ENCODE assay signal across 13 mouse cellular contexts in the genomic region with DNA sequence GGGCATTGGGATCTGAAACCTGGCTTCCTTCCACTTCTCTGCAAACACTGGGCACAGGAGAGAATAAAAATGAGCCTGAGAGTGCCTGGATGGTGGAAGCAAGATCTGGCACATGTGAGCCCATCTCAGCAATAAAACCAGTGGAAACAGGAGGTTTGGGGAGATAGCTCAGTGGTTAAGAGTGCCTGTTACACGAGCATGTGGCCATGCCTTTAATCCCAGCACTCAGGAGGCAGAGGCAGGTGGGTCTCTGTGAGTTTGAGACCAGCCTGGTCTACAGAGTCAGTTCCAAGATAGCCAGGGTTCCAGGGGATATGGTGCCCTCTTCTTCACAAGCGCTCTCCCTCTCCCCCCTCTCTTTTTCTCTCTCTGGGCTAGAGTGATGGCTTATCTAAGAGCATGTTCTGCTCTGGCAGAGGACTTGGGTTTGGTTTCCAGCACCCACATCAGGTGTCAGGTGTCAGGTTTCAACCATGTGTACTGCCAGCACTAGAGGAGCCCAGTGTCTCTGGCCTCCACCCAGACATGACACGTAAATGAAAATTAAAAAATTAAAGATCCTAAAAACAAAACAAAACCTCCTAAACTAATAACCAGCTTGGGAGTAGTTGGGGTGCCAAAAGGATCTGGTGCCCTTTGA.
DNase-seq lines count a peak whose midpoint lies in the region; ATAC-seq and TF ChIP-seq lines count a peak whose summit lies in the region.
"Had no signal": no experiment of that assay in that cellular context is flagged by ENCODE, and none has a peak within 500 bp of the region (broad histone marks: within the 10 kb centered on the region; RNA-seq: fewer than 3 reads in every experiment).

No protein-coding gene starts in this region.

- no peak overlapping the region for H3K9ac ChIP-seq in hindbrain, postnatal 0 days (replicated peaks; ENCODE audit: low read length)
- no peak overlapping the region for H3K9ac ChIP-seq in hindbrain, embryonic 11.5 days (ENCODE audit: low read depth, low read length)
- no peak overlapping the region for H3K9ac ChIP-seq in limb, embryonic 15.5 days
- H3K9ac ChIP-seq: liver, embryonic 15.5 days had no signal

- no peak overlapping the region for H3K4me2 ChIP-seq in hindbrain, postnatal 0 days (ENCODE audit: low read depth, low read length)
- H3K4me2 ChIP-seq in hindbrain, embryonic 11.5 days (replicated peaks; ENCODE audit: low read depth, low read length) = no peak overlapping the region
- no peak overlapping the region for H3K4me2 ChIP-seq in limb, embryonic 15.5 days
- H3K4me2 ChIP-seq: heart, embryonic 11.5 days; liver, embryonic 15.5 days had no signal

- WGBS in hindbrain, postnatal 0 days = 89% methylated on average over 3 of the region's 3 CpGs
- WGBS in hindbrain, embryonic 11.5 days = 85% methylated on average over 3 of the region's 3 CpGs
- 80% methylated on average over 3 of the region's 3 CpGs for WGBS in limb, embryonic 15.5 days

- ATAC-seq in hindbrain, postnatal 0 days = no peak
- no peak for ATAC-seq in hindbrain, embryonic 11.5 days (ENCODE audit: low FRiP score)
- no peak for ATAC-seq in limb, embryonic 15.5 days (ENCODE audit: insufficient number of reproducible peaks, low FRiP score, low TSS enrichment, low read depth)

- no peaks in the 10 kb centered on the region for H3K9me3 ChIP-seq in hindbrain, postnatal 0 days (ENCODE audit: low read length)
- H3K9me3 ChIP-seq in hindbrain, embryonic 11.5 days (ENCODE audit: control insufficient read depth, low read length) = no peaks in the 10 kb centered on the region
- no peaks in the 10 kb centered on the region for H3K9me3 ChIP-seq in limb, embryonic 15.5 days
- H3K9me3 ChIP-seq: liver, embryonic 15.5 days had no signal

- no peak for TF ChIP-seq CTCF in hindbrain, postnatal 0 days (IDR thresholded peaks at IDR 0.05; ENCODE audit: low read depth)
- no peak for TF ChIP-seq CTCF in C2C12 (IDR thresholded peaks at IDR 0.05; ENCODE audit: control insufficient read depth, insufficient read depth, insufficient read length)

- no peaks in the 10 kb centered on the region for H3K27me3 ChIP-seq in hindbrain, postnatal 0 days (ENCODE audit: insufficient read depth, low read length)
- no peaks in the 10 kb centered on the region for H3K27me3 ChIP-seq in hindbrain, embryonic 11.5 days (ENCODE audit: control insufficient read depth, insufficient read depth, low read length)
- H3K27me3 ChIP-seq in C2C12 (ENCODE audit: control insufficient read depth, insufficient read depth, insufficient read length) = no peaks in the 10 kb centered on the region
- H3K27me3 ChIP-seq in limb, embryonic 15.5 days = no peaks in the 10 kb centered on the region
- H3K27me3 ChIP-seq: liver, embryonic 15.5 days had no signal

- no peak overlapping the region for H3K4me3 ChIP-seq in hindbrain, postnatal 0 days (ENCODE audit: low read length)
- no peak overlapping the region for H3K4me3 ChIP-seq in hindbrain, embryonic 11.5 days (ENCODE audit: low read depth, low read length)
- no peak overlapping the region for H3K4me3 ChIP-seq in C2C12 (ENCODE audit: insufficient read depth, poor library complexity, severe bottlenecking)
- no peak overlapping the region for H3K4me3 ChIP-seq in limb, embryonic 15.5 days
- H3K4me3 ChIP-seq: erythroblast, embryonic 14.5 days; liver, embryonic 15.5 days had no signal

- peak overlapping the region; percentile 2 for H3ac ChIP-seq in C2C12 (ENCODE audit: control insufficient read depth, insufficient read length, low read depth)

- peaks cover 9% of the 10 kb centered on the region for H3K4me1 ChIP-seq in hindbrain, postnatal 0 days (ENCODE audit: insufficient read depth, low read length)
- H3K4me1 ChIP-seq in hindbrain, embryonic 11.5 days (replicated peaks; ENCODE audit: control insufficient read depth, insufficient read depth, low read length) = peaks cover 8% of the 10 kb centered on the region
- peaks cover 34% of the 10 kb centered on the region for H3K4me1 ChIP-seq in limb, embryonic 15.5 days

- peak overlapping the region; percentile 56; the same call in 1 of the 2 replicates for H3K27ac ChIP-seq in hindbrain, postnatal 0 days
- H3K27ac ChIP-seq in hindbrain, embryonic 11.5 days (ENCODE audit: low read depth, low read length) = no peak overlapping the region
- H3K27ac ChIP-seq in limb, embryonic 15.5 days = peak overlapping the region; percentile 79
- H3K27ac ChIP-seq: liver, embryonic 15.5 days; macrophage had no signal

- no peaks in the 10 kb centered on the region for H3K36me3 ChIP-seq in hindbrain, postnatal 0 days (ENCODE audit: insufficient read depth, low read length)
- H3K36me3 ChIP-seq in hindbrain, embryonic 11.5 days (ENCODE audit: control insufficient read depth, insufficient read depth, low read length) = no peaks in the 10 kb centered on the region
- peaks cover 64% of the 10 kb centered on the region for H3K36me3 ChIP-seq in C2C12 (ENCODE audit: control insufficient read depth, insufficient read depth)
- H3K36me3 ChIP-seq in limb, embryonic 15.5 days = peaks cover 15% of the 10 kb centered on the region

- peaks cover 100% of the 10 kb centered on the region for H3K79me2 ChIP-seq in C2C12 (ENCODE audit: control insufficient read depth, insufficient read depth)

- DNase-seq in hindbrain, postnatal 0 days (ENCODE audit: low spot score) = peak; percentile 28
- no peak for DNase-seq in hindbrain, embryonic 11.5 days (ENCODE audit: low spot score)
- peak; percentile 40 for DNase-seq in 416B (ENCODE audit: low read depth)
- no peak for DNase-seq in kidney, postnatal 10 days
- DNase-seq in kidney, postnatal 14 days = no peak
- DNase-seq: adrenal gland, adult 8-10 months; kidney, postnatal 36 days had no signal

- H3K79me3 ChIP-seq in C2C12 (ENCODE audit: low read depth) = peaks cover 98% of the 10 kb centered on the region

TF ChIP-seq in C2C12, 6 proteins besides CTCF, POLR2A, EP300 and RAD21:
- TF ChIP-seq MYOG (IDR thresholded peaks at IDR 0.05; ENCODE audit: control insufficient read depth, extremely low read depth, insufficient read length) = no peak

Comparison
In these comparisons a context has a peak if more than half of its experiments do, and no peak if none do; other contexts are left out.
1. DNase-seq: peak in hindbrain, postnatal 0 days (single experiment) and 416B (single experiment); none in hindbrain, embryonic 11.5 days (single experiment), kidney, postnatal 10 days (single experiment) and kidney, postnatal 14 days (single experiment).